Mouse (Mus musculus) lung, postnatal 36 days (tissue): Measurements from ENCODE around the gene Vgll4.
A peak's percentile ranks its signal among the peaks of the same experiment; 100 is the strongest.

Source experiments
- DNase-seq: peaks from one replicate; pipeline ENCODE4 v3.0.0; 2022; ENCODE audit warnings: mixed read lengths

The Vgll4 gene

GRCm38 (mm10) chr6:114866078-114866477 lies 103.7 kb downstream of the Vgll4 start:
- DNase-seq = no peak

DNA sequence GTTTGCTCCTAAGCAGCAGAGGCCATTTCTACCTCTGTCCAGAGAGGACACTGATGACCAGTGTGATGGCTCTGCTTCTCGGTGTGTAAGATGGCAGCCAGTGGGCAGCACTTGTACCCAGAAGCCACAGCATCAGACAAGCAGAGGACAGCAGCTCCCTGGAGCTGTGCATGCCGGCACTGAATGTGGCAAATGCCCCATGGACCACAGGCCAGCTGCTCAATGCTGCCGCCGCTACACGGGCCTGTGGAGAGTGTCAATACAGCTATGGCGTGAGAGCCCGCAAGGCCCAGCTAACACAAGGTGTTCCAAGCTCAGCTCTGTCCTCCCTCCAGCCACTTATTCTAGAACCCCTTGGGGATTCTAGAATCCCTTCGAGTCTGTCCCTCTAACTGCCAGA lies 105.4 kb downstream of the Vgll4 start:
- DNase-seq = no peak

DNA sequence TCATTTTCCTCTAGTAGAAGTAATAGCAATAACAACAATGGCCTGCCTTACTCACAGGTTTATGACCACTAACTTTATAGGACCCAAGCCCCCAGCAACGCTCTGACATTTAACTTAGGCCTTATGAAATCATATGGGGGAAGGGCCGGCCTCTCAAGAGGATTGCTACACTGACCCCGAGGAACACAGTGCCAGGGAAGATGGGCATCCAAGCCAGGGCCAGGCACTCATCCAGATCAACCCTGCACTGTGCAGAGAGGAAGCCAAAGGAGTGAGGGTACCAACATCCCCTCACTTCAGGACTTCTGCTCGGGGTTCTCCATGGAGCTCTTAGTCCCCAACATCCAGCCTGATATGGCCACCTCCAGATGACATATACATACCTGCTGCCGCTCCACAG lies 106.3 kb downstream of the Vgll4 start:
- DNase-seq = no peak

DNA sequence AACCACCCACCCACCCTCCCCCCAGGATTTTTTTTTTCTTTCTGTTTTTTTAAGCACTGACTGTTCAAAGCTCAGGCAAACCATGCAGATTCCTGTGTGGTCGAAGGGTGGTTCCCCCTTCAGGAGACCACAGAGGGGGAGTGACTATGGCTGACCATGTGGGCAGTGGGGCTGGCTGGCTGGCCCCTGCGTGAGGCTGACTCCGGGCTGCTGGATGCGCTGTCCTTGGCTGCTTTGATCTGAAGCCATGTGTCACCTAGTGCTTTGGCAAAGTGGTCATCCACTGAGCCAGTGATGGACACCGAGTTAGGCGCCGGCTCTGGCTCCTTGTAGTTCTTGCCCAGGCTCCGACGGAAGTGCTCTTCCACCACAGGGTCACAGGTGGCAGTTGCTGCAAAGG lies 107.7 kb downstream of the Vgll4 start:
- DNase-seq = no peak

DNA sequence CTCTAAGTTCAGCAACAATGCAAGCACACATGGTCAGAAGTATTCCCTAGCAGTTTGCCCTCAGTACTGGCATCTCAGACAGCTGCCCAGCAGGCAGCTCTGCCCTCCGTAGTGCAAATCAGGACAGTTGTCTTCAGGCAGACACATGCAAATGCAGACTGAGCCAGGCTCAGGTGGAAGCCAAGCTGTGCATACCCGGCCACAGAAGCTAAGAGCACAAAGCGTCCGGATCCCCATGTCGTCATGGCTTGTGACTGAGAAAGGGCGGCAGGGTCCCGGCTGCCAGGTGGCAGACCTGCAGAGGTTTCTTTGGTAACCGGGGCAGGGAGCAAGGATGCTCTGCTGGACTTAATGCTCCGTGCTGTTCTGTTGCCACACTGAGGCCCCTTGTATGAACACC lies 108.2 kb downstream of the Vgll4 start:
- DNase-seq = no peak

- DNase-seq = no peak
Measured at GRCm38 (mm10) chr6:114860677-114861568, 108.9 kb downstream of the Vgll4 start.

DNA sequence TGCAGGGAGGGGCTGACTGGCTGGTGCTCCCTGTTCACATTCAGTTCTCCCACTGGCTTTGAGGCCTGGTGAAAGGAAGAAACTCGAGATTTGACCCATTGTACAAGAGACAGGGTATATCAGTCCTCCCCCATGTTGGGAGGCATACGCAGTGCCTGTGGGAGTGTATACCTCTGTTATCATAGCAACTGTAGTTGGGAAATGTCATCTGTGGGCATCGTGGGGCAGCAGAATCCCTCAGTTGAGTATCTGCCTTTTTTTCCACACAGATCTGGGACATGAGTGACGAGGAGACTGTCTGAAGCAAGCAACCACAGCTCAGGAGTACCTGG lies 111.1 kb downstream of the Vgll4 start:
- DNase-seq = no peak

DNA sequence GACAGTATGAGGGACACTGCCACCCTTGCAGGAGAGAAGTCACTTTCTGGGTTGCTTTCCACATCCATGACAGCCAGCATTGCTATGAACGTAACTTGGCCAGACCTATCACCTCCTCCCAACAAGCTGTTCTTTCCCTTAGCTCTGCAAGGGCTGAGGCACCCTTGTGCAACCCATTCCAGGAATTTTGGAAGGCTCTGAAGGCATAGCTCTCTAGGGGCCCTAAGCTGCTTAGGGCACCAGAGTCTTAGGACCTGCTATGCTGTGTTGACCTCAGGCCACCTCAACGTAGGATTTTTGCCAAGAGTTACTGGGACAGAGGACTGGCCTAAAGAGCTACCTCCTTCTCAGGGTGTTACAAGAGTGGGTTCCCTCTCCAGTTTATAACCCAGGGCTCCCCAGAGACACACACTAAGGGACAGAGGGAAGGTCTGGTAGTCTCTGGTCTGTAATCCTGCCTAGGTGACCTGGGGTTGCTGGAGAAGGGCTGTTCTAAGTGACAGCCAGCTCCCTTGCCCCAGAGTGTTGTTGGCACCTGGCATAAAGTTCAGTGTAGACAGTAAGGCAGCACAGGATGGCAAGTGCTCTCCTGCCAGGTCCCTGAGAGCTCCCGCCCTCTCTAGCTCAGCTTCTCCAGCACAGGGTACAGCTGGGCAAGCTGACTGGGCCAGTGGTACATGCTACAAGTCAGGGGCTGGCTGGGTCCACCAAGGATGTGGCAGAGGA lies 111.6 kb downstream of the Vgll4 start:
- DNase-seq = no peak

GRCm38 (mm10) chr6:114856501-114856900 lies 113.3 kb downstream of the Vgll4 start:
- DNase-seq = no peak

GRCm38 (mm10) chr6:114855644-114856043 lies 114.2 kb downstream of the Vgll4 start:
- DNase-seq = no peak

DNA sequence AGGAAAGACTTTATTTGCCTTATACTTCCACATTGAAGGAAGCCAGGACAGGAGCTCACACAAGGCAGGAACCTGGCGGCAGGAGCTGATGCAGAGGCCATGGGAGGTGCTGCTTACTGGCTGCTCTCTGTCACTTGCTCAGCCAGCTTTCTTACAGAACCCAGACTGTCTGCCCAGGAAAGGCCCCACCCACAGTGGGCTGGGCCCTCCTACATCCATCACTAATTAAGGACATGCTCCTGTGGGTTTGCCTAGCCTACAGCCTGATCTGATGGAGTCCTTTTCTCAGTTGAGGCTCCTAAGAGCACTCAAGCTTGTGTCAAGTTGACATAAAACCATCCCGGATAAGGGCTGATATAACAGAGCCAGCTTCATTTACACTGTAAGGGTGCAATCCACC lies 115.4 kb downstream of the Vgll4 start:
- DNase-seq = no peak

- no peak for DNase-seq
Measured at GRCm38 (mm10) chr6:114852739-114853138, 117.1 kb downstream of the Vgll4 start.

GRCm38 (mm10) chr6:114851688-114852087 lies 118.1 kb downstream of the Vgll4 start:
- DNase-seq = no peak

DNA sequence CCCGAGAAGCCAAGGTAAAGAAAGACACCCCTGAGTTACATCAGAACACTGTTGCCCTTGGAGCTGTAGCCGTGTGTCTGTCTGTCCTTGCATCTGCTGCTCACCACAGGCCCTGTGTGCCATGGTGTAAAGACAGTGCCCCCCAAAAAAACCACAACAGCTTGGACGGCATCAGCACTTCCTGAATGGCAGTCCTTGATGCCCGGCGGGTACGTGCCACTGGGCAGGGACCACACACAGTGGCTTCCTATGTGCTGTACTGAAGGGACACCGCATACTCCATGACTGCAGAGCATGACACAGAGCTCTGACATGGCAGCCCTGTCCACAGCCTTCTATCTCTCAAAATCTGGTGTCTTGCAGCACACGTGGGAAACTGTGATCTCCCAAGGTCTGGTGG lies 120.0 kb downstream of the Vgll4 start:
- no peak for DNase-seq

DNA sequence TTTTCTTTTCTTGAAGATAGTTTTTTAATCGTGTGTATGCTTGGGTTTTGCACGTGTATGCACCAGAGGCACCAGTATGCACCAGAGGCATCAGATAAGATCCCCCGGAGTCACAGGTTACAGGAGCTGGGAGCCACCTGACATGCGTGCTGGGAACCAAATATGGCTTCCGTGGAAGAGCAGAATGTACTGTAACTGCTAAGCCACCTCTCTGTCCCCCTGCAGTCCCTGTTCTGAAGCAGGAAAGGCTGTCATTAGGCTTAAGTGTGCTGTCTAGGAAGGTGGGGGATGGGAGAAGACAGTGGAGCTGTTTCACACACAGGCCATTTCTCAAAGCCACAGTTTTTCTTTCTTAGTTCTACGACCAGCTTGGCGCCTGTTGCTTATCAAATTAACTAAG lies 121.0 kb downstream of the Vgll4 start:
- DNase-seq = no peak

- no peak for DNase-seq
Measured at GRCm38 (mm10) chr6:114847582-114848174, 122.1 kb downstream of the Vgll4 start.

DNA sequence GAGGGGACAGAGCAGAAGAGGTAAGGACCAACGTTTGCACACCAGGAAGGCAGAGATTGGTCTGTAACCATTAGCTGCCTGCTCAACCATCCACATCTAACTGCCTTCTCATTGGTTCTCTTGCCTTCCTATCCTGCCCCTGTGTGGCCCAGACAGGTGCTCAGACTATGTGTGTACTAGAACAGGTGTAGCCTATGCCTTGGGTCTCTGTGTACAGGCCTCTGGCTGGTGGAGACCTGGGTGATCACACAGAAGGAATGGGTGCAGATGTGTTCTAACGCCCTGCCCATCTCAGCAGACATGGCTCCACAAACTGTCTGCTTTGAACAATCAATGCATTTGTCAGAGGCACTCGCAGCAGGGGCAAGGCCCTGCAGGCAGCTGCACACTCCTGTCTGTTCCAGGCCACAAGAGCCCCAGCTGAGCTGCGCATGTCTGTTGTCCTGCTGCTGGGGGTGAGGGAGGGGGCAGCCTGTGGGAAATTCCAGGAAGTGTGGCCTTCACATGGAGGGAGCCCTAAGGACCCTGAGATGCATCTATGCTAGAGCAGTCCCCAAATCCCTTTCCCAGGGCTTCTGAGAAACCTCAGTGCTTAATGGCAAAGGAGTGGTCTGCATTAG lies 123.5 kb downstream of the Vgll4 start:
- no peak for DNase-seq

- no peak for DNase-seq
Measured at GRCm38 (mm10) chr6:114842863-114843262, 126.9 kb downstream of the Vgll4 start.

DNA sequence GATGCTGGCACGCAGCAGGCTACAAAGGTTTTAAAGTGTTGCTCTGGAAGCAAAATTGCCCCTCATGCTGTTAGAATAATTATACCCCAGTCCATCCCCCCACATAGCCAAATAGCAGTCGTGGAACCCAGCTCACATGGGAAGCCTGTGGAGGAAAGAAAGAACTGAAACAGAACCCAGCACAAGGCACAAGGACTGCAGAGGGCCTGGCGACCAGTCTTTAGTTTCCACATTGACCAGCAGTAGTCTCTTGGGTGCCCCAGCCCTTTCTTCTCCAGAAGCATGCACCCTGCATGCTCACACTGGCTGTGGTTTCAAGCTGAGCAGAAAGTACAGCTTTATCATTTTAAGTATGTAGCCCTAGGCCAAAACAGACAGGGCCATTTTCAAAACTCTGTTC lies 127.7 kb downstream of the Vgll4 start:
- DNase-seq = no peak

GRCm38 (mm10) chr6:114840012-114840411 lies 129.8 kb downstream of the Vgll4 start:
- peak; percentile 64 for DNase-seq

DNA sequence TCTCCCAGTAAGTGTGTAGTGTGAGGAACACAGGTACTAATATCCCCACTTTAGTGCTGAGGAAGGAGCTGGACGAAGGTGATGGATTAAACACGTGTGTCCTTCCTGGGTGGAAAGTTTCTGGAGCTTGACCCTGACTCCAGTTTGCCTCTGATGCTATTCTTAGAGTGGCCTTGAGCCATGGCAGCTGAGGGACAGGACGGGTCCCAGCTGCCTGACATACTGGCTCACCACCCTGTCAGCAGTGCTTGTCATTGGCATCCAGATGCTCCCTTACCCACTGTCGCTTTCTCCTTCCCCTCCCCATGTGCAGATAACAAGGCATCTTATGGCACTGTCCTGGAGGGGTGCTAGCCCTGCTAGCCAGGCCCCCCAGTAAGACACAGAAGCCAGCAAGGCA lies 130.9 kb downstream of the Vgll4 start:
- DNase-seq = peak; percentile 64

GRCm38 (mm10) chr6:114836433-114836832 lies 133.4 kb downstream of the Vgll4 start:
- no peak for DNase-seq

- DNase-seq = no peak
Measured at GRCm38 (mm10) chr6:114835752-114836151, 134.0 kb downstream of the Vgll4 start.

- no peak for DNase-seq
Measured at GRCm38 (mm10) chr6:114835344-114835743, 134.4 kb downstream of the Vgll4 start.
